Mouse (Mus musculus) gastrocnemius, adult 18-20 months (tissue): Measurements from ENCODE around the gene Cask. TPM values are rescaled to one million over a fixed set of nuclear protein-coding genes. Genes with fewer than 3 reads are reported as not detected.

Source experiments
- DNase-seq: peaks from one replicate; pipeline ENCODE4 v3.0.0; 2021; ENCODE audit warnings: low spot score
- microRNA-seq: library from miRNA; unstranded; fragments of <30 nt; microRNA quantifications from one replicate; pipeline ENCODE4 v1.2.0, GENCODE M21; 2021
- total RNA-seq, 2 experiments: library from RNA; stranded (reverse); gene quantifications; 2 replicates each; pipeline ENCODE4 v1.2.3; 2021

The Cask gene
- total RNA-seq, 2 experiments from 2014 or later: 9.3 to 12.7 TPM

DNA sequence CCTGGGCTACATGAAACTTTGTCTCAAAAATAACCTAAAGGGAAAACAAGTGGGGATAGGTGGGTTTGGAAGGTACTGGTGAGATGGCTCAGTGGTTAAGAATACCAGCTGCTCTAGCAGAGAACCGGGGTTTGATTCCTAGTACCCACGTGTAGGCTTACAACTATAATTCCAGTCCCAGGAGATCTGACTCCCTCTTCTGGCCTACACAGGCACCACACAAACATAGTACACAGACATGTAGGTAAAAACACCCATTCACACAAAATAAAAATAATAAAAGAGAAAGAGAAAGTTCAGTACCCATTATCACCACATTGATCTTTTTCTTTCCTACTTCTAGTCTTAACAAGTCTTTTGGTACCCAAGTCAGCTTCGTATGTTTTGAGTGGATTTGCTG is 379.2 kb downstream of the Cask start:
- no peak for DNase-seq

- DNase-seq: peak; percentile 82
Measured at GRCm38 (mm10) chrX:13469160-13470116, 381.7 kb downstream of the Cask start.

DNA sequence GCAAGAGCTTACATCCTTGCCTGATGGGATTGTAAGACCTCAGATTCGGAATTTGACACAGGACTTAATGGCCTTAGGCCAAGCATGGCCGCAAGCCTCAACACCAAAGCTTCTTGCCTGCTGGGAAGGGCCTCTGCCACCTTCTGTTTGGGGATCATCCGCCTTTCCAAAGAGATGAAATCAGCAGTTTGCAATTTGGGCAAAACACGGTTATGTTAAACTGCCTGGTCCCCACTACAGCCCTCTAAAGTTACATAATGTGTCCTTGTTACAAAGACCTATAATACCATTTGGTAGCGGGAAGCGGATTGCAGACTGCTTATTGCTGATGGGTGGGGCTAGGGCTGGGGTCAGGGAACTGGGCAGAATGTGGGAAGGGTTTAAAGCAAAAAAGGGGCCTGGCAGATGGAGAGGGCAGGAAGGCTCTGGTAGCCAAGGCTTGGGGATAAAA is 384.0 kb downstream of the Cask start:
- no peak for DNase-seq

Small RNA genes lying within 50 kb of the gene (microRNA-seq; reads per million reads assigned to microRNA genes)
- gene Gm25246: not detected

Other genes starting within 250 kb of the Cask start
- gene Gpr34, start 219.3 kb downstream of the Cask start, total RNA-seq: under 1 TPM; 0.11 to 0.69 TPM
- not detected for gene Gpr82, start 190.0 kb downstream of the Cask start, total RNA-seq